Mouse (Mus musculus) heart, embryonic 13.5 days (tissue): ENCODE data around the gene Rnf227. TPM values are rescaled to one million over a fixed set of nuclear protein-coding genes. Genes with fewer than 3 reads are reported as not detected.
A peak's percentile ranks its signal among the peaks of the same experiment; 100 is the strongest.

Experiments
- ATAC-seq: fragments of 200-750 bp; cut with Nextera tagmentation; 2 replicates; pipeline ENCODE4 v1.8.0; 2017; ENCODE audit warnings: moderate TSS enrichment; ENCODE audit not compliant: insufficient number of reproducible peaks, low FRiP score, low TSS enrichment; ENCODE audit errors: extremely low read depth
- H3K27ac ChIP-seq: fragments of 300-500 bp; sonication (generic); replicated peaks from 2 replicates; pipeline ENCODE4 v1.5.1; 2015; ENCODE audit warnings: moderate library complexity, mild to moderate bottlenecking, inconsistent platforms
- H3K27me3 ChIP-seq: fragments of 300-500 bp; sonication (generic); replicated peaks from 2 replicates; pipeline ENCODE4 v1.6.1; 2015; ENCODE audit warnings: mild to moderate bottlenecking, inconsistent platforms
- H3K36me3 ChIP-seq: fragments of 300-500 bp; sonication (generic); 2 replicates; pipeline ENCODE4 v1.6.1; 2015; ENCODE audit warnings: mild to moderate bottlenecking, inconsistent platforms
- H3K4me1 ChIP-seq: fragments of 300-500 bp; sonication (generic); 2 replicates; pipeline ENCODE4 v1.6.1; 2015; ENCODE audit warnings: inconsistent platforms
- H3K4me2 ChIP-seq: fragments of 300-500 bp; sonication (generic); 2 replicates; pipeline ENCODE4 v1.6.1; 2015; ENCODE audit warnings: inconsistent platforms, mild to moderate bottlenecking, moderate library complexity
- H3K4me3 ChIP-seq: fragments of 300-500 bp; sonication (generic); 2 replicates; pipeline ENCODE4 v1.5.1; 2015; ENCODE audit warnings: moderate library complexity, mild to moderate bottlenecking, inconsistent platforms
- H3K9ac ChIP-seq: fragments of 300-500 bp; sonication (generic); 2 replicates; pipeline ENCODE4 v1.6.1; 2015; ENCODE audit warnings: inconsistent platforms, mild to moderate bottlenecking, moderate library complexity
- H3K9me3 ChIP-seq: fragments of 300-500 bp; sonication (generic); 2 replicates; pipeline ENCODE4 v1.6.1; 2016; ENCODE audit warnings: inconsistent platforms
- WGBS: fragments of 180-500 bp; shearing (Covaris S2); methylation state at CpG from one replicate; pipeline ENCODE4 v1.1.7; 2015; ENCODE audit warnings: mixed read lengths; 5-methylcytosine and 5-hydroxymethylcytosine counted together
- polyA plus RNA-seq: library from polyadenylated mRNA; unstranded; fragments of >200 nt; fragmentation: Nextera tagmentation; extraction: Ambion mirVana; gene quantifications from 2 replicates; pipeline ENCODE4 v1.2.1, GENCODE M21; 2015

Rnf227 gene
- polyA plus RNA-seq, 1 experiment from 2014 or later, result 6.2 TPM

DNA sequence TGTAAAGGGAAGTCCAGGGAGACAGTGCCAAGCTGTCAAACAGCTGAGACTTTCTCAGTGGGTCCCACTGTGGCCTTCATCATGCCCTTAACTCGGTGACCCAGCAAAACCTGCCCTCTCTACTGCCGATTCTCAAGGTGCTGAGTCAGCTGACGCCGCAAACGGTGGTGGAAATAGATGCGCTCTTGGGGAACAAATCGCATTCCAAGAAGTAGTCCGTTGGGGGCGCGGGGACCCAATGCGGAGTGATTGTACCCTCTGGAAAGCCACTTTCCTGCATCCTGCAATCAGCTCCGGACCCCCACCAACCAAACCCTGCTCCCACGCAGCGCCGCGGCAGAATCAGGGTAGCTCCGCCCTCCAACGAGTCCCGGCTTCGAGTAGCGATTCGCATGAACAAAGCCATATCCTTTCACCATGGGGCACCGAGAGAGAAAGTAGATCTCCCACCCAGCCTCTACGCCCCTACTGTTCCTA is 8.3 kb upstream of the Rnf227 start:
- no peaks in the 10 kb centered on the region for H3K9me3 ChIP-seq
- peaks cover 22% of the 10 kb centered on the region for H3K4me1 ChIP-seq
- peak overlapping the region; percentile 78 for H3K4me2 ChIP-seq
- H3K27me3 ChIP-seq, result peaks cover 31% of the 10 kb centered on the region
- ATAC-seq, result no peak
- no peaks in the 10 kb centered on the region for H3K36me3 ChIP-seq
- peak overlapping the region; percentile 83 for H3K9ac ChIP-seq
- WGBS, result under 1% methylated on average over 24 of the region's 24 CpGs
- peak overlapping the region; percentile 43 for H3K27ac ChIP-seq
- peak overlapping the region; percentile 62 for H3K4me3 ChIP-seq

- Histone ChIP-seq H3K4me2 (peak overlapping the region; percentile 78; the same call in 1 of the 2 replicates), H3K4me3 (no peak overlapping the region), H3K36me3 (no peaks in the 10 kb centered on the region), H3K27me3 (peaks cover 23% of the 10 kb centered on the region), H3K4me1 (peaks cover 17% of the 10 kb centered on the region), H3K9ac (peak overlapping the region; percentile 83; the same call in 1 of the 2 replicates), H3K27ac (peak overlapping the region; percentile 43; the same call in 1 of the 2 replicates), H3K9me3 (0 out of 2 replicates have a peak, but pooled peaks cover 4% of the 10 kb centered on the region)
- 39% methylated on average over 8 of the region's 8 CpGs for WGBS
- ATAC-seq, result no peak
These were observed 7.5 kb upstream of the Rnf227 start for GRCm38 (mm10) chr11:69332713-69333253.

- no peaks in the 10 kb centered on the region for H3K36me3 ChIP-seq
- H3K27ac ChIP-seq, result no peak overlapping the region
- peaks cover 17% of the 10 kb centered on the region for H3K4me1 ChIP-seq
- no peak overlapping the region for H3K4me2 ChIP-seq
- H3K9ac ChIP-seq, result no peak overlapping the region
- H3K4me3 ChIP-seq, result no peak overlapping the region
- 0 out of 2 replicates have a peak, but pooled peaks cover 6% of the 10 kb centered on the region for H3K9me3 ChIP-seq
- peaks cover 12% of the 10 kb centered on the region for H3K27me3 ChIP-seq
- 52% methylated on average over 3 of the region's 3 CpGs for WGBS
- ATAC-seq, result no peak
These were observed 6.3 kb upstream of the Rnf227 start for GRCm38 (mm10) chr11:69333922-69334321.

GRCm38 (mm10) chr11:69334796-69335195 is 5.5 kb upstream of the Rnf227 start:
- WGBS, result 65% methylated on average over 4 of the region's 4 CpGs
- Histone ChIP-seq H3K4me3 (no peak overlapping the region), H3K9ac (no peak overlapping the region), H3K36me3 (no peaks in the 10 kb centered on the region), H3K27me3 (peaks cover 14% of the 10 kb centered on the region), H3K27ac (no peak overlapping the region), H3K4me1 (peaks cover 17% of the 10 kb centered on the region), H3K9me3 (0 out of 2 replicates have a peak, but pooled peaks cover 6% of the 10 kb centered on the region), H3K4me2 (no peak overlapping the region)
- ATAC-seq, result no peak

DNA sequence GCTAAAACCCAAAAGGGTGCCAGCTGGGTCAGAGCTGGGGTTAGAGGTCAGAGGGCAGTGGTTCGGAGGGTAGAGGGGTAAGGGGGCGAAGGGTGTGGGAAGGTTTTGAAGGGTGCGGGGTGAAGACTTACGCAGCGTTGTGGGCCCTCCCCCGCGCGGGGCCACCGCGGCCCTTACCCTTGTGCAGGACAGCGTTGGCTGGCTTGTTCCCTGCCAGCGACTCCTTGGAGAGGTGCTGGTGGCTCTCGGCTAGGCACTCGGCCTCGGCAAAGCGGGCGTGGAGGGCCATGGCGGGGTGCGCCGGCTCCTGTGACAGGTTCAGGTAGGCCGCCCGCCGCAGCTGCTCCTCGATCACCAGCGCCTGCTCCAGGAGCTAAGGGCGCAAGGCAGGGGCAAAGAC is 6.2 kb downstream of the Rnf227 start:
- no peak overlapping the region for H3K4me3 ChIP-seq
- H3K27me3 ChIP-seq, result peaks cover 2% of the 10 kb centered on the region; the same call in 1 of the 2 replicates
- peaks cover 1% of the 10 kb centered on the region for H3K4me1 ChIP-seq
- H3K9me3 ChIP-seq, result no peaks in the 10 kb centered on the region
- ATAC-seq, result no peak
- no peak overlapping the region for H3K27ac ChIP-seq
- H3K36me3 ChIP-seq, result peaks cover 86% of the 10 kb centered on the region
- no peak overlapping the region for H3K4me2 ChIP-seq
- 83% methylated on average over 25 of the region's 26 CpGs for WGBS
- H3K9ac ChIP-seq, result no peak overlapping the region

DNA sequence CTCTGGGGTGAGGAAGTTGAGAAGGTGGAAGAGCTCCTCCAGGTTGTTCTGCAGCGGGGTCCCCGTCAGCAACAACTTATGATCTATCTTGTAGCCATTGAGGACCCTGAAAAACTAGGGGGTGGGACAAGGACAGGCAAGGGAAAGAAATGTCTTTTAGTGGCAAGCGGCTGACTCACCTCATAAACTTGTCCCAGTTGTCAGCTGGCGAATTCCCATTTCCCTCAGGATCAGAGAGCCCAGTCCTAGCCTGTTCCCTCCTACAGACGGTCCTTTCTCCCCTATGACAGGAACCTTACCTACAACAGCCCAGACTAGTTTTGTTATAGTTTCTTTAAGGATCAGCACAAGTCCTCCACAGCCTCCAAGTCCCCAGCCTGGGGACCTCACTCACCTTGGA is 16.3 kb downstream of the Rnf227 start:
- WGBS, result 85% methylated on average over 5 of the region's 5 CpGs
- H3K4me1 ChIP-seq, result no peaks in the 10 kb centered on the region
- H3K4me3 ChIP-seq, result no peak overlapping the region
- no peak overlapping the region for H3K27ac ChIP-seq
- no peak for ATAC-seq
- H3K36me3 ChIP-seq, result peaks cover 98% of the 10 kb centered on the region
- H3K27me3 ChIP-seq, result no peaks in the 10 kb centered on the region
- H3K9me3 ChIP-seq, result no peaks in the 10 kb centered on the region
- no peak overlapping the region for H3K9ac ChIP-seq
- no peak overlapping the region for H3K4me2 ChIP-seq

- Histone ChIP-seq H3K27ac (no peak overlapping the region), H3K36me3 (peaks cover 97% of the 10 kb centered on the region), H3K9me3 (no peaks in the 10 kb centered on the region), H3K4me1 (no peaks in the 10 kb centered on the region), H3K4me2 (no peak overlapping the region), H3K27me3 (no peaks in the 10 kb centered on the region), H3K4me3 (no peak overlapping the region), H3K9ac (no peak overlapping the region)
- no peak for ATAC-seq
- WGBS, result 83% methylated on average over 12 of the region's 12 CpGs
These were observed 17.4 kb downstream of the Rnf227 start for GRCm38 (mm10) chr11:69357690-69358089.

DNA sequence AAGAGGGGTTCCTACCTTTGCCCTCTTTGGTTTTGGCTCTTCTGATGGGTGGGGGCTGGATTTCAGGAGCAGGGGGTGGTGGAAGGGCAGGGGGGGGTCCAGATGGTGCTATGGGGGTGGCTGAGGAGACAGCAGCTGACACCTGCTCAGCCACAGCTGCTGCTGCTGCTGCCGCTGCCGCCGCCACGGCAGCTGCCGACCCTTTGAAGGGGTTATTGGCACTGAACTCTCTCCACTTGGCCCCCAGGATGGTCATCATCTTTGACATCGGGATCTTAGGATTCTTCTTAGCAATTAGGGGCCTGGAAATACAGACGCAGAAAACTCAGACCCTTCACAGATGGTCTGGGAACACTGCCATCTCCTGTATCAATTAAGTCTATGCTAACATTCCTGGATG is 21.8 kb downstream of the Rnf227 start:
- Histone ChIP-seq H3K4me2 (no peak overlapping the region), H3K36me3 (peaks cover 68% of the 10 kb centered on the region), H3K4me1 (peaks cover 26% of the 10 kb centered on the region), H3K27ac (no peak overlapping the region), H3K9ac (no peak overlapping the region), H3K9me3 (no peaks in the 10 kb centered on the region), H3K27me3 (no peaks in the 10 kb centered on the region), H3K4me3 (no peak overlapping the region)
- ATAC-seq, result no peak
- WGBS, result 75% methylated on average over 7 of the region's 7 CpGs

- 77% methylated on average over 2 of the region's 2 CpGs for WGBS
- no peaks in the 10 kb centered on the region for H3K27me3 ChIP-seq
- no peak overlapping the region for H3K9ac ChIP-seq
- ATAC-seq, result no peak
- H3K4me1 ChIP-seq, result peaks cover 31% of the 10 kb centered on the region
- no peaks in the 10 kb centered on the region for H3K9me3 ChIP-seq
- H3K4me3 ChIP-seq, result no peak overlapping the region
- H3K27ac ChIP-seq, result no peak overlapping the region
- no peak overlapping the region for H3K4me2 ChIP-seq
- H3K36me3 ChIP-seq, result peaks cover 64% of the 10 kb centered on the region
These were observed 22.2 kb downstream of the Rnf227 start for GRCm38 (mm10) chr11:69362479-69362878.

DNA sequence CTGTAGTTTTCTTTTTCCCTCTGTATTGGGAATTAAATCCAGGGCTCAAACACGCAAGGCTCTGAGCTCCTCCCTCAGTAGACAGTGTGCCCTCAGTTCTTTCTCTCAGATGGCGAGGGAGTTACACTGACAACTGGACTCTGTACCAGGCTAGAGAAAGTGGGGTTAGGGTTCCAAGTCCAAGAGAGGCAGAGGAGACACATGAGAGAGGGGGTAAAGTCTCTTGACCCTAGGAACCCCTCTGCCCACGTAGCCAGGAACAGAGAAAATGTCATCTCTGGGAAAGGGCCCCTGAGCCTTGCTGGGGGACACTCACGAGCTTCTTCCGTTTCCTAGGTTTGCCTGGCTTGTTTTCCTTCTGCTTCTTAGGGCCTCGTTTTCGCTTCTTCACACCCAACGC is 24.1 kb downstream of the Rnf227 start:
- 0 out of 2 replicates have a peak overlapping the region, but pooled peaks have one; percentile 24 for H3K9ac ChIP-seq
- no peaks in the 10 kb centered on the region for H3K9me3 ChIP-seq
- H3K36me3 ChIP-seq, result peaks cover 45% of the 10 kb centered on the region
- H3K4me3 ChIP-seq, result no peak overlapping the region
- no peaks in the 10 kb centered on the region for H3K27me3 ChIP-seq
- H3K4me2 ChIP-seq, result peak overlapping the region; percentile 87
- ATAC-seq, result no peak
- H3K4me1 ChIP-seq, result peaks cover 38% of the 10 kb centered on the region
- H3K27ac ChIP-seq, result peak overlapping the region; percentile 97
- 47% methylated on average over 8 of the region's 8 CpGs for WGBS

DNA sequence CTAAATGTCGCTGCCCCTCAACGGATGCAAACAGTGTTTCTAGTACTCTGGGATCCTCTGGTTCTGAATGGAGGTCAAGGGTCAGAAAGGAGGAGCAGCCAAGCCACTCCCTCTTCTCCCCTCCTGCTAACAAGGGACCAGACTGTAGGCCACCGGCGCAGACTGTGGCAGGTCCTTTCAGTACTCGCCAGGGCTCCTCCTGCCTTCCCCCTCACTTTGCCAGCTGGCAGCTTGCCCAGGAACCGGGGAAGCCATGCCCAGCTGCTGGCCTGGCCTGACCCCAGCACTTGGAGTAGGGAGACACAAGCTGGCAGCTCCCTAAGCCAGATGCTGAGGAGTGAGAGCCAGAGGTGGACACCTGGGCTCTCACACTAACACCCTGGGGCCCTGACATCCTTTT is 24.6 kb downstream of the Rnf227 start:
- peak overlapping the region; percentile 87 for H3K4me2 ChIP-seq
- H3K4me3 ChIP-seq, result peak overlapping the region; percentile 90; the same call in 1 of the 2 replicates
- H3K9ac ChIP-seq, result peak overlapping the region; percentile 50; the same call in 1 of the 2 replicates
- 4% methylated on average over 6 of the region's 6 CpGs for WGBS
- no peaks in the 10 kb centered on the region for H3K9me3 ChIP-seq
- H3K4me1 ChIP-seq, result peaks cover 42% of the 10 kb centered on the region
- peak overlapping the region; percentile 97 for H3K27ac ChIP-seq
- no peaks in the 10 kb centered on the region for H3K27me3 ChIP-seq
- 0 out of 2 replicates have a peak, but pooled peaks have one; percentile 28 for ATAC-seq
- peaks cover 40% of the 10 kb centered on the region for H3K36me3 ChIP-seq

DNA sequence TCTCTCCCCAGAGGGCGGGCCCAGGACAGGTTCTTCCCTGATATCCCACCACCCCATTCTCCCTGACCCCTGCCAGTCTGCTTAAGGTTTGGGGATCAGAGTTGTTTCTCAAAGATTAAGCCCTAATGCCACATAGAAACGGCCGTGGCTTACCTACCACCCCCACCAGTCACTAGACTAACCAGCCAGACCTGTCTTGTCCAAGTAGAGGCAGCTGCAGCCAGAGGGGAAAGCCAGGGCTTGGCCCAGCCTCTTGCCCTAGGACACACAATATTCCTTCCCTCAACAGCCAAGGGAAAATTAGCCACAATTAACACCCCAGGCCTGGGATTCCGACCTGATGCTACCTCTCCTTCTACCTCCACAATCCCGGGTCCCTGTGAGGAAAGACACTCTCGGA is 25.5 kb downstream of the Rnf227 start:
- WGBS, result 39% methylated on average over 6 of the region's 6 CpGs
- Histone ChIP-seq H3K27me3 (no peaks in the 10 kb centered on the region), H3K36me3 (peaks cover 31% of the 10 kb centered on the region), H3K4me1 (peaks cover 47% of the 10 kb centered on the region), H3K4me2 (peak overlapping the region; percentile 87), H3K9ac (peak overlapping the region; percentile 82), H3K27ac (peak overlapping the region; percentile 97), H3K9me3 (no peaks in the 10 kb centered on the region), H3K4me3 (peak overlapping the region; percentile 90)
- ATAC-seq, result no peak
